Mouse (Mus musculus): ENCODE measurements around the gene Slc30a4. TPM values are rescaled to one million over a fixed set of nuclear protein-coding genes. Genes with fewer than 3 reads are reported as not detected.
A peak's percentile ranks its signal among the peaks of the same experiment; 100 is the strongest.

The Slc30a4 gene
- polyA plus RNA-seq, 1 experiment from 2014 or later = 12.8 TPM

- no peak for ATAC-seq (ENCODE audit: insufficient number of reproducible peaks, low FRiP score, low TSS enrichment, low read depth)
- Histone ChIP-seq H3K4me3 (no peak overlapping the region), H3K9ac (no peak overlapping the region), H3K4me1 (peaks cover 6% of the 10 kb centered on the region), H3K4me2 (no peak overlapping the region), H3K27ac (no peak overlapping the region), H3K36me3 (peaks cover 6% of the 10 kb centered on the region; the same call in 1 of the 2 replicates), H3K9me3 (no peaks in the 10 kb centered on the region), H3K27me3 (peaks cover 14% of the 10 kb centered on the region; the same call in 1 of the 2 replicates)
- 49% methylated on average over 5 of the region's 5 CpGs for WGBS
These were observed 63.8 kb downstream of the Slc30a4 start for GRCm38 (mm10) chr2:122638673-122639072.

- 31% methylated on average over 12 of the region's 12 CpGs for WGBS
- no peak overlapping the region for H3K27ac ChIP-seq
- peaks cover 14% of the 10 kb centered on the region; the same call in 1 of the 2 replicates for H3K27me3 ChIP-seq
- peak overlapping the region; percentile 76 for H3K4me2 ChIP-seq
- no peak overlapping the region for H3K9ac ChIP-seq
- H3K36me3 ChIP-seq = peaks cover 13% of the 10 kb centered on the region
- peaks cover 6% of the 10 kb centered on the region for H3K4me1 ChIP-seq
- ATAC-seq (ENCODE audit: insufficient number of reproducible peaks, low FRiP score, low TSS enrichment, low read depth) = no peak
- peak overlapping the region; percentile 39 for H3K4me3 ChIP-seq
- no peaks in the 10 kb centered on the region for H3K9me3 ChIP-seq
These were observed 64.4 kb downstream of the Slc30a4 start for GRCm38 (mm10) chr2:122638029-122638428.

GRCm38 (mm10) chr2:122637526-122637997 lies 64.9 kb downstream of the Slc30a4 start:
- H3K9ac ChIP-seq = no peak overlapping the region
- peaks cover 6% of the 10 kb centered on the region for H3K4me1 ChIP-seq
- ATAC-seq (ENCODE audit: insufficient number of reproducible peaks, low FRiP score, low TSS enrichment, low read depth) = no peak
- 2% methylated on average over 36 of the region's 36 CpGs for WGBS
- H3K4me2 ChIP-seq = peak overlapping the region; percentile 76
- H3K9me3 ChIP-seq = no peaks in the 10 kb centered on the region
- peaks cover 15% of the 10 kb centered on the region for H3K36me3 ChIP-seq
- no peak overlapping the region for H3K27ac ChIP-seq
- peaks cover 14% of the 10 kb centered on the region; the same call in 1 of the 2 replicates for H3K27me3 ChIP-seq
- peak overlapping the region; percentile 39 for H3K4me3 ChIP-seq

DNA sequence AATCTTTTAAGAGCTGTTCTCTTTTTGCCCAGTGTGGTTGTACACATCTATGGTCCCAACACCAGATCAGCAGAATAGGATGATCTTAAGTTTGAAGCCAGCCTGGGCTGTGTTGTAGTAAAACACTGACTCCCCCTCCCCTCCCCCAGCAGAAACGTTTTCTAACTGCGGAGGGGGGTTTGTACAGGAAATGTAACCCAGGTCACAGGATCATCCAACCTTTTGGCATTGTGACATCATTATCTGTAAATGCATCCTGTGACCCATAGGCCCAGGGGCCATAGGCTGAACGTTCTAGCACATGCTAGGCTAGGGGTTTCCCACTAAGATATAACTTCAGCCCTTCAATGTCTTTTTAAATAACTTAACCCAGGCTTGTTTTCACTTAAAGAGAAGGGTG lies 65.8 kb downstream of the Slc30a4 start, which contains the start of gene AA467197:
Gene AA467197, plus strand, starts transcription at position 301 of the 400 bp plus-strand sequence.
- Histone ChIP-seq H3K4me2 (peak within 1 kb of the TSS; percentile 76), H3K4me3 (peak within 1 kb of the TSS; percentile 39), H3K27me3 (peaks cover 14% of the 10 kb centered on the region; the same call in 1 of the 2 replicates), H3K27ac (no peak within 1 kb of the TSS), H3K36me3 (peaks cover 15% of the 10 kb centered on the region), H3K9me3 (no peaks in the 10 kb centered on the region), H3K4me1 (peaks cover 7% of the 10 kb centered on the region), H3K9ac (no peak within 1 kb of the TSS)
- ATAC-seq (ENCODE audit: insufficient number of reproducible peaks, low FRiP score, low TSS enrichment, low read depth) = no peak
- WGBS = 59% methylated on average over 3 of the region's 3 CpGs

MicroRNAs encoded within 50 kb of the gene (microRNA counts, 519-probe panel; counts per million panel counts)
- microRNA mmu-miR-147 = not detected

Small RNA genes lying within 50 kb of the gene (microRNA-seq; reads per million reads assigned to microRNA genes)
- 5.1 reads per million, percentile 16 among the genes with 10 or more reads in this experiment for gene Mir147

Other genes with a start within 250 kb of the Slc30a4 start
- gene Gm14085, start 217.7 kb downstream of the Slc30a4 start, polyA plus RNA-seq (2015; fragmentation: Nextera tagmentation; extraction: Ambion mirVana) = not detected in 2 replicates
- 40.2 and 90.6 TPM in 2 replicates for gene Gatm, start 91.4 kb downstream of the Slc30a4 start, polyA plus RNA-seq (2015; fragmentation: Nextera tagmentation; extraction: Ambion mirVana)
- gene AA467197, start 65.7 kb downstream of the Slc30a4 start, polyA plus RNA-seq (2015; fragmentation: Nextera tagmentation; extraction: Ambion mirVana) = 0.35 TPM in 1 of 2 replicates, not detected in the other
- gene Bloc1s6, start 35.8 kb upstream of the Slc30a4 start, polyA plus RNA-seq (2015; fragmentation: Nextera tagmentation; extraction: Ambion mirVana) = 47.5 and 48.0 TPM in 2 replicates
- gene Sqor, start 62.6 kb upstream of the Slc30a4 start, polyA plus RNA-seq (2015; fragmentation: Nextera tagmentation; extraction: Ambion mirVana) = 8.0 and 10.3 TPM in 2 replicates